Mouse (Mus musculus) forebrain, embryonic 10.5 days (tissue): ENCODE data around the gene Gm11549. TPM values are rescaled to one million over a fixed set of nuclear protein-coding genes. Genes with fewer than 3 reads are reported as not detected.
A peak's percentile ranks its signal among the peaks of the same experiment; 100 is the strongest.

Experiments used
- DNase-seq: peaks from one replicate; pipeline ENCODE4 v3.0.0-alpha.2; 2017; ENCODE audit warnings: low spot score; ENCODE audit errors: extremely low spot score
- H3K27ac ChIP-seq: fragments of 300-500 bp; sonication (generic); 2 replicates; pipeline ENCODE4 v1.5.1; 2016; ENCODE audit warnings: mild to moderate bottlenecking
- H3K27me3 ChIP-seq: fragments of 300-500 bp; sonication (generic); 2 replicates; pipeline ENCODE4 v1.6.1; 2016; ENCODE audit warnings: mild to moderate bottlenecking; ENCODE audit not compliant: poor library complexity, severe bottlenecking
- H3K36me3 ChIP-seq: fragments of 300-500 bp; sonication (generic); replicated peaks from 2 replicates; pipeline ENCODE4 v1.6.1; 2016; ENCODE audit warnings: mild to moderate bottlenecking, moderate library complexity
- H3K4me1 ChIP-seq: fragments of 300-500 bp; sonication (generic); 2 replicates; pipeline ENCODE4 v1.6.1; 2016
- H3K4me3 ChIP-seq: fragments of 300-500 bp; sonication (generic); 2 replicates; pipeline ENCODE4 v1.5.1; 2016; ENCODE audit warnings: mild to moderate bottlenecking, moderate library complexity
- H3K9me3 ChIP-seq: fragments of 300-500 bp; sonication (generic); 2 replicates; pipeline ENCODE4 v1.6.1; 2016; ENCODE audit warnings: mild to moderate bottlenecking, moderate library complexity
- WGBS: fragments of 180-500 bp; shearing (Covaris S2); methylation state at CpG from one replicate; pipeline ENCODE4 v1.1.7; 2016; 5-methylcytosine and 5-hydroxymethylcytosine counted together
- polyA plus RNA-seq: library from polyadenylated mRNA; unstranded; fragments of >200 nt; fragmentation: Nextera tagmentation; extraction: Ambion mirVana; gene quantifications from 2 replicates; pipeline ENCODE4 v1.2.1, GENCODE M21; 2016

The Gm11549 gene
- polyA plus RNA-seq, 1 experiment from 2014 or later = 0.25 TPM

GRCm38 (mm10) chr3:36536041-36536440, 14.4 kb upstream of the Gm11549 start:
- DNase-seq = no peak
- Histone ChIP-seq H3K27me3 (peaks cover 22% of the 10 kb centered on the region), H3K36me3 (no peaks in the 10 kb centered on the region), H3K9me3 (peaks cover 4% of the 10 kb centered on the region; the same call in 1 of the 2 replicates), H3K4me1 (peaks cover 17% of the 10 kb centered on the region), H3K4me3 (no peak overlapping the region), H3K27ac (no peak overlapping the region)
- WGBS = 94% methylated on average over 12 of the region's 12 CpGs

- Histone ChIP-seq H3K4me1 (peaks cover 17% of the 10 kb centered on the region), H3K27ac (no peak overlapping the region; the same call in 1 of the 2 replicates), H3K36me3 (no peaks in the 10 kb centered on the region), H3K27me3 (peaks cover 31% of the 10 kb centered on the region), H3K9me3 (peaks cover 4% of the 10 kb centered on the region; the same call in 1 of the 2 replicates), H3K4me3 (no peak overlapping the region)
- 0% methylated on average over 1 of the region's 1 CpGs for WGBS
- DNase-seq = peak; percentile 20
Measured at GRCm38 (mm10) chr3:36533201-36533672, 11.6 kb upstream of the Gm11549 start.

GRCm38 (mm10) chr3:36532738-36533137, 11.1 kb upstream of the Gm11549 start:
- 43% methylated on average over 7 of the region's 7 CpGs for WGBS
- Histone ChIP-seq H3K36me3 (no peaks in the 10 kb centered on the region), H3K27me3 (peaks cover 31% of the 10 kb centered on the region), H3K4me1 (peaks cover 17% of the 10 kb centered on the region), H3K9me3 (peaks cover 4% of the 10 kb centered on the region; the same call in 1 of the 2 replicates), H3K4me3 (no peak overlapping the region), H3K27ac (no peak overlapping the region)
- DNase-seq = no peak

GRCm38 (mm10) chr3:36531979-36532542, 10.4 kb upstream of the Gm11549 start:
- peaks cover 4% of the 10 kb centered on the region; the same call in 1 of the 2 replicates for H3K9me3 ChIP-seq
- peaks cover 31% of the 10 kb centered on the region for H3K27me3 ChIP-seq
- no peak overlapping the region for H3K27ac ChIP-seq
- DNase-seq = no peak
- whole genome bisulfite sequencing = 23% methylated on average over 18 of the region's 18 CpGs
- H3K4me3 ChIP-seq = peak overlapping the region; percentile 28; the same call in 1 of the 2 replicates
- H3K36me3 ChIP-seq = no peaks in the 10 kb centered on the region
- peaks cover 17% of the 10 kb centered on the region for H3K4me1 ChIP-seq

- peaks cover 31% of the 10 kb centered on the region for H3K27me3 ChIP-seq
- H3K4me1 ChIP-seq = peaks cover 17% of the 10 kb centered on the region
- no peak for DNase-seq
- WGBS = 41% methylated on average over 2 of the region's 2 CpGs
- peaks cover 4% of the 10 kb centered on the region; the same call in 1 of the 2 replicates for H3K9me3 ChIP-seq
- no peak overlapping the region for H3K4me3 ChIP-seq
- H3K36me3 ChIP-seq = no peaks in the 10 kb centered on the region
- no peak overlapping the region for H3K27ac ChIP-seq
Measured at GRCm38 (mm10) chr3:36531242-36531641, 9.6 kb upstream of the Gm11549 start.

GRCm38 (mm10) chr3:36530781-36531180, 9.2 kb upstream of the Gm11549 start:
- Histone ChIP-seq H3K4me3 (no peak overlapping the region), H3K4me1 (peaks cover 17% of the 10 kb centered on the region), H3K27me3 (peaks cover 31% of the 10 kb centered on the region), H3K27ac (no peak overlapping the region), H3K36me3 (no peaks in the 10 kb centered on the region), H3K9me3 (peaks cover 4% of the 10 kb centered on the region; the same call in 1 of the 2 replicates)
- no peak for DNase-seq
- WGBS = 73% methylated on average over 5 of the region's 5 CpGs

GRCm38 (mm10) chr3:36530345-36530744, 8.7 kb upstream of the Gm11549 start:
- Histone ChIP-seq H3K4me3 (no peak overlapping the region), H3K4me1 (peaks cover 17% of the 10 kb centered on the region), H3K27ac (no peak overlapping the region), H3K36me3 (no peaks in the 10 kb centered on the region), H3K9me3 (peaks cover 4% of the 10 kb centered on the region; the same call in 1 of the 2 replicates), H3K27me3 (peaks cover 31% of the 10 kb centered on the region)
- no peak for DNase-seq
- WGBS = 94% methylated on average over 6 of the region's 6 CpGs

GRCm38 (mm10) chr3:36524466-36524865, 2.9 kb upstream of the Gm11549 start:
- whole genome bisulfite sequencing = 83% methylated on average over 3 of the region's 3 CpGs
- Histone ChIP-seq H3K36me3 (no peaks in the 10 kb centered on the region), H3K27ac (no peak overlapping the region), H3K9me3 (no peaks in the 10 kb centered on the region), H3K27me3 (peaks cover 43% of the 10 kb centered on the region), H3K4me3 (no peak overlapping the region), H3K4me1 (peaks cover 20% of the 10 kb centered on the region)
- DNase-seq = no peak

GRCm38 (mm10) chr3:36522137-36522536, 524 bp upstream of the Gm11549 start:
- H3K36me3 ChIP-seq = no peaks in the 10 kb centered on the region
- H3K27me3 ChIP-seq = peaks cover 51% of the 10 kb centered on the region
- 7% methylated on average over 4 of the region's 4 CpGs for WGBS
- H3K4me1 ChIP-seq = peaks cover 20% of the 10 kb centered on the region
- DNase-seq = no peak
- no peak overlapping the region for H3K27ac ChIP-seq
- H3K4me3 ChIP-seq = peak overlapping the region; percentile 62; the same call in 1 of the 2 replicates
- no peaks in the 10 kb centered on the region for H3K9me3 ChIP-seq

GRCm38 (mm10) chr3:36516196-36516595, 5.4 kb downstream of the Gm11549 start:
- 91% methylated on average over 9 of the region's 9 CpGs for WGBS
- Histone ChIP-seq H3K27me3 (peaks cover 25% of the 10 kb centered on the region), H3K27ac (no peak overlapping the region), H3K4me1 (peaks cover 8% of the 10 kb centered on the region), H3K4me3 (no peak overlapping the region), H3K9me3 (no peaks in the 10 kb centered on the region), H3K36me3 (no peaks in the 10 kb centered on the region)
- DNase-seq = no peak

- Histone ChIP-seq H3K27ac (no peak overlapping the region), H3K36me3 (no peaks in the 10 kb centered on the region), H3K27me3 (no peaks in the 10 kb centered on the region), H3K4me1 (no peaks in the 10 kb centered on the region), H3K4me3 (no peak overlapping the region), H3K9me3 (no peaks in the 10 kb centered on the region)
- DNase-seq = no peak
- 89% methylated on average over 6 of the region's 6 CpGs for WGBS
Measured at GRCm38 (mm10) chr3:36511491-36511890, 10.1 kb downstream of the Gm11549 start.

GRCm38 (mm10) chr3:36505809-36506735, 15.5 kb downstream of the Gm11549 start:
- Histone ChIP-seq H3K27me3 (no peaks in the 10 kb centered on the region), H3K4me3 (no peak overlapping the region), H3K4me1 (peaks cover 9% of the 10 kb centered on the region), H3K27ac (peak overlapping the region; percentile 56; the same call in 1 of the 2 replicates), H3K36me3 (no peaks in the 10 kb centered on the region), H3K9me3 (no peaks in the 10 kb centered on the region)
- no peak for DNase-seq
- 56% methylated on average over 10 of the region's 10 CpGs for WGBS

- peaks cover 9% of the 10 kb centered on the region for H3K4me1 ChIP-seq
- DNase-seq = no peak
- no peaks in the 10 kb centered on the region for H3K36me3 ChIP-seq
- WGBS = 76% methylated on average over 8 of the region's 8 CpGs
- H3K27ac ChIP-seq = no peak overlapping the region
- H3K9me3 ChIP-seq = no peaks in the 10 kb centered on the region
- H3K27me3 ChIP-seq = no peaks in the 10 kb centered on the region
- no peak overlapping the region for H3K4me3 ChIP-seq
Measured at GRCm38 (mm10) chr3:36505306-36505705, 16.3 kb downstream of the Gm11549 start.
